Mouse (Mus musculus): ENCODE measurements at regions not wholly inside any gene's neighbourhood (a gene's known extent, or its start where the extent isn't known, plus 50 kb on each side); places are given as distances from the start of the nearest gene placed in this dataset.

DNA sequence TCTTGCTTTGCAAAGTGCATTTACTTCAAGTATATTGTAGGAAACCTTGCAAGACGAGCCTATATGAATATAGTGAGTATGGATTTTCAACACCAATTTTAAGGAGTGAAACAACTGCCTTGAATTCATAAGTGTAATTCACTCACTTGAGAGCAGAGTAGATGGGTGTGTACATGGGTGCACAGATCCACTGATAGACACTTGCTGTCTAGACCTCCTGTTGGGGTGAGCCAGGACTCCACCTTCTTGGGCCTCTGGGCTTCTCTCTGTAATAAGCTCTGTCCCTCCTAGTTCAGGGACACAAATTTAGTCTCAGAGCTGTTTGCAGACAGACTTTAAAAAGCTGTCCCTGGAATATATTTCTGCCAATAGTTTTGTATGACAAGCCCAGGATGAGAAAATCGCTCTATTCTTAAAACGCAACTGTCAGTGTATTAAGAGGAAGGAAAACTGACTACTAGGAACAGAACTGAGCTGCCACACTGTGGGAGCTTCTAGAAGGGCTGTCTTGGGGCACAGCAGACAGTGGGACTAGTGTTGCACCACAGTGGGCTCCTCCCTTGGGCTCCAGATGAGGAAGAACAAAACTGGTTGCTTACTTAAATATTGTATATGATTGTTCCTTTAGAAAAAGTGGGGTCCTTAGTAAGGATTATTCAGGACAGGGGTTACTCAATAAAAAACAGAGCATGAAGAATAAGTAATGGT is 395.7 kb upstream of the Id2 start:
- in situ Hi-C loops (cut with MboI; ENCODE audit: low pct_ligation_motif_present, low pct_unique_long_range_greater_than_20kb, low sequenced_read_pairs) (no loop called here), dilution Hi-C loops (cut with MboI; ENCODE audit: extremely low pct_ligation_motif_present, extremely low pct_unique_long_range_greater_than_20kb, low sequenced_read_pairs) (no loop called here)
- Histone ChIP-seq H3K79me2 (replicated peaks; ENCODE audit: control insufficient read depth, extremely low read depth, insufficient read depth, poor library complexity, severe bottlenecking) (no peaks in the 10 kb centered on the region), H3K9me3 (replicated peaks; ENCODE audit: low read length) (no peaks in the 10 kb centered on the region), H3K9ac (ENCODE audit: insufficient read depth, low read depth) (no peak overlapping the region), H3K36me3 (replicated peaks in 1 of 2; ENCODE audit: control insufficient read depth in 1 of 2, insufficient read depth in 1 of 2, low read length in 1 of 2) (no peaks in the 10 kb centered on the region), H3K27ac (ENCODE audit: insufficient read depth, low read depth) (no peak overlapping the region), H3K4me3 (replicated peaks in 1 of 3; ENCODE audit: low read depth in 2 of 3, low read length in 2 of 3, poor library complexity in 1 of 3) (no peak overlapping the region), H3K4me1 (ENCODE audit: control insufficient read depth in 1 of 2, insufficient read depth in 2 of 2) (no peaks in the 10 kb centered on the region), H3K4me2 (ENCODE audit: insufficient read depth, low read depth, poor library complexity, severe bottlenecking) (no peak overlapping the region), H3K27me3 (replicated peaks) (no peaks in the 10 kb centered on the region)
- no peak for DNase-seq (ENCODE audit: extremely low read depth)
- TF ChIP-seq RAD21 (IDR thresholded peaks at IDR 0.05; ENCODE audit: low read depth, low read length): no peak; the same call in 1 of the 2 replicates
- no peak for TF ChIP-seq SMC3 (IDR thresholded peaks at IDR 0.05; ENCODE audit: low read depth, low read length)
- no peak for TF ChIP-seq MAX (IDR thresholded peaks at IDR 0.05; ENCODE audit: low read length)
- no peak for TF ChIP-seq TCF12 (IDR thresholded peaks at IDR 0.05; ENCODE audit: low read depth, low read length)
- no peak for TF ChIP-seq USF1 (IDR thresholded peaks at IDR 0.05; ENCODE audit: low read depth, low read length)
- TF ChIP-seq CHD1 (IDR thresholded peaks at IDR 0.05; ENCODE audit: low read depth, low read length): no peak
- TF ChIP-seq MAZ (IDR thresholded peaks at IDR 0.05; ENCODE audit: low read depth, low read length): no peak
- TF ChIP-seq CHD2 (IDR thresholded peaks at IDR 0.05; ENCODE audit: low read length): no peak
- no peak for TF ChIP-seq IRF4 (IDR thresholded peaks at IDR 0.05; ENCODE audit: low read depth, low read length)
- TF ChIP-seq NELFE (IDR thresholded peaks at IDR 0.05; ENCODE audit: low read depth, low read length): no peak
- TF ChIP-seq JUND (conservative IDR thresholded peaks at IDR 0.05; ENCODE audit: low read depth, low read length): no peak
- TF ChIP-seq NRF1 (IDR thresholded peaks at IDR 0.05; ENCODE audit: low read depth, low read length): no peak
- no peak for TF ChIP-seq ELF1 (IDR thresholded peaks at IDR 0.05; ENCODE audit: low read depth, low read length)
- no peak for TF ChIP-seq USF2 (conservative IDR thresholded peaks at IDR 0.05; ENCODE audit: low read depth, low read length)
- TF ChIP-seq RCOR1 (conservative IDR thresholded peaks at IDR 0.05; ENCODE audit: low read depth, low read length): no peak

GRCm38 (mm10) chr12:25475180-25475758 is 378.3 kb upstream of the Id2 start:
- Histone ChIP-seq H3K4me1 (ENCODE audit: control insufficient read depth in 1 of 2, insufficient read depth in 2 of 2) (peaks cover 10 to 28% of the 10 kb centered on the region in 2 experiments), H3K4me2 (ENCODE audit: insufficient read depth, low read depth, poor library complexity, severe bottlenecking) (no peak overlapping the region), H3K27me3 (replicated peaks) (no peaks in the 10 kb centered on the region), H3K4me3 (replicated peaks in 1 of 3; ENCODE audit: low read depth in 2 of 3, low read length in 2 of 3, poor library complexity in 1 of 3) (no peak overlapping the region), H3K27ac (ENCODE audit: insufficient read depth, low read depth) (no peak overlapping the region), H3K9ac (ENCODE audit: insufficient read depth, low read depth) (no peak overlapping the region), H3K79me2 (replicated peaks; ENCODE audit: control insufficient read depth, extremely low read depth, insufficient read depth, poor library complexity, severe bottlenecking) (no peaks in the 10 kb centered on the region), H3K9me3 (replicated peaks; ENCODE audit: low read length) (no peaks in the 10 kb centered on the region), H3K36me3 (replicated peaks in 1 of 2; ENCODE audit: control insufficient read depth in 1 of 2, insufficient read depth in 1 of 2, low read length in 1 of 2) (no peaks in the 10 kb centered on the region)
- in situ Hi-C loops (cut with MboI; ENCODE audit: low pct_ligation_motif_present, low pct_unique_long_range_greater_than_20kb, low sequenced_read_pairs): no loop called here
- TF ChIP-seq SIN3A (IDR thresholded peaks at IDR 0.05; ENCODE audit: low read length) (no peak), TCF12 (IDR thresholded peaks at IDR 0.05; ENCODE audit: low read depth, low read length) (0 out of 2 replicates have a peak, but pooled peaks have one; percentile 25), NRF1 (IDR thresholded peaks at IDR 0.05; ENCODE audit: low read depth, low read length) (no peak)
- dilution Hi-C loops (cut with MboI; ENCODE audit: extremely low pct_ligation_motif_present, extremely low pct_unique_long_range_greater_than_20kb, low sequenced_read_pairs): no loop called here
- peak; percentile 49 for DNase-seq (ENCODE audit: extremely low read depth)
